Mouse (Mus musculus): ENCODE results near the gene Kif14. TPM values are rescaled to one million over a fixed set of nuclear protein-coding genes. Genes with fewer than 3 reads are reported as not detected.

Kif14 gene
- total RNA-seq, 1 experiment, result 12.2 TPM

DNA sequence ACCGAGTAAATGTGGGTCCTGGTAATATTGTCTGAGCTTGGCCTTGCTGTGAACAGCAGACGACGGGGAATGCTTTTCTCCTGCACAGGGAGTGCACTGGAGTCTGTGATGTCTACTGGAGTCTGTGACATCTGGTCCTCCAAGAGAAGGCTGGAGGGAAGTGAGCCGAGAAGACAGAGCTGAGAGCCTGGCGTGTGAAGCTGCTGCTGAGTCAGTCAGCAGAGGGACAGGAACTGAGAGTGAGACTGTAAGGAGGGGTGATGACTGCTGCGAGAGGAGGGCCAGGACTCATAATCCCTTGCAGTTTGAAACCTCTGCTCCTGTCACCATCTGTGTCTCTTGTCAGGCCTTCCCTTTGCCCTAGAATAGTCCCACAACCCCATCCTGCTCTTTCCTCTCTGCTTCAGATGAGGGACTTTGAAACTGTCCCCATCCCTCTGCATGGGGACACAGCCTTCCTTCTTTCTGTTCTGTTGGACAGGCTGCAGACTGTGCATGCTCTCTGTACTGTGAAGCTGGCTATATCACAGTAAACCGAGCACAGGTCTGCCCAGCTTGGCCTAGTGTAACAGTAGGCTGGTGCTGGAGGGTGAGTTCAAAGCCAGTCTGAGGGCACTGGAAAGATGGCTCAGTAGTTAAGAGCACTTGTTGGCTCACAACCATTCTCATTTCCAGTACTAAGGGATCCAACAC is 35.9 kb upstream of the Kif14 start:
- Histone ChIP-seq H3K36me3 (ENCODE audit: control insufficient read depth, insufficient read depth, low read length, poor library complexity, severe bottlenecking) (peaks cover 8% of the 10 kb centered on the region), H3K4me3 (ENCODE audit: insufficient read depth in 1 of 2, low read depth in 1 of 2, low read length in 2 of 2, poor library complexity in 1 of 2, severe bottlenecking in 1 of 2) (no peak overlapping the region), H3K4me1 (ENCODE audit: control insufficient read depth in 2 of 2, insufficient read depth in 2 of 2, low read length in 2 of 2, poor library complexity in 1 of 2) (peaks cover 6 to 9% of the 10 kb centered on the region in 2 experiments; a peak in 3 of 4 replicates), H3K9me3 (ENCODE audit: control insufficient read depth, insufficient read depth, low read depth, low read length) (no peaks in the 10 kb centered on the region), H3K27ac (ENCODE audit: insufficient read depth, low read depth, low read length, poor library complexity, severe bottlenecking) (no peak overlapping the region), H3K9ac (ENCODE audit: insufficient read depth, low read depth, low read length, poor library complexity, severe bottlenecking) (no peak overlapping the region)
- no peak for DNase-seq (ENCODE audit: low read depth, low spot score)
- in situ Hi-C loops (cut with MboI; ENCODE audit: low sequenced_read_pairs in 2 of 2, unreplicated experiment in 2 of 2), result no loop called here
- no peak for TF ChIP-seq HCFC1 (IDR thresholded peaks at IDR 0.05; ENCODE audit: borderline replicate concordance, insufficient read depth, low read length)
- no peak for TF ChIP-seq MAFK (IDR thresholded peaks at IDR 0.05; ENCODE audit: insufficient read depth, low read depth, low read length)
- no peak for TF ChIP-seq ZNF384 (IDR thresholded peaks at IDR 0.05; ENCODE audit: low read depth, low read length)
- no peak for TF ChIP-seq ZC3H11A (IDR thresholded peaks at IDR 0.05; ENCODE audit: borderline replicate concordance, low read depth, low read length)
- TF ChIP-seq CHD2 (IDR thresholded peaks at IDR 0.05; ENCODE audit: low read depth, low read length), result no peak

DNA sequence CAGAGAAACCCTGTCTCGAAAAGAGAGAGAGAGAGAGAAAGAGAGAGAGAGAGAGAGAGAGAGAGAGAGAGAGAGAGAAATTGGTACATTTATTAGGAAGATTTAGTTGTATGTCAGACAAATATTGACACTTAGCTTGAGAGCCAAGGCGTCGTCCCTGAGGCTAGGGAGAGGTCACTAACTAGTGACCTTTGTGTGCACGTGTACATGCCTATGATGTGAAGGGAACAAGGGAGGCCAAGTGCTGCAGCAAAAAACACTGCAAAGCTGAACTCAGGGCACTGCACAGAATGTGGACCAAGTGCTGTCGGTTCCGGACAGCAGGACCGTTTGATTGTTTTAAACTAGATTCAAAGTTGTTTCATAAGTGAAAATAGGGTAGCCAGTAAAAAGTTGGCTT is 25.4 kb upstream of the Kif14 start:
- no peaks in the 10 kb centered on the region; a peak in 1 of 4 replicates for H3K4me1 ChIP-seq (ENCODE audit: control insufficient read depth in 2 of 2, insufficient read depth in 2 of 2, low read length in 2 of 2, poor library complexity in 1 of 2)
- H3K9me3 ChIP-seq (ENCODE audit: control insufficient read depth, insufficient read depth, low read depth, low read length), result no peaks in the 10 kb centered on the region
- no peak overlapping the region for H3K9ac ChIP-seq (ENCODE audit: insufficient read depth, low read depth, low read length, poor library complexity, severe bottlenecking)
- no peak overlapping the region for H3K4me3 ChIP-seq (ENCODE audit: insufficient read depth in 1 of 2, low read depth in 1 of 2, low read length in 2 of 2, poor library complexity in 1 of 2, severe bottlenecking in 1 of 2)
- no peak for TF ChIP-seq CHD2 (IDR thresholded peaks at IDR 0.05; ENCODE audit: low read depth, low read length)
- TF ChIP-seq ZC3H11A (IDR thresholded peaks at IDR 0.05; ENCODE audit: borderline replicate concordance, low read depth, low read length), result no peak
- in situ Hi-C loops (cut with MboI; ENCODE audit: low sequenced_read_pairs in 2 of 2, unreplicated experiment in 2 of 2), result no loop called here
- no peak for DNase-seq (ENCODE audit: low read depth, low spot score)
- H3K27ac ChIP-seq (ENCODE audit: insufficient read depth, low read depth, low read length, poor library complexity, severe bottlenecking), result no peak overlapping the region
- H3K36me3 ChIP-seq (ENCODE audit: control insufficient read depth, insufficient read depth, low read length, poor library complexity, severe bottlenecking), result no peaks in the 10 kb centered on the region

DNA sequence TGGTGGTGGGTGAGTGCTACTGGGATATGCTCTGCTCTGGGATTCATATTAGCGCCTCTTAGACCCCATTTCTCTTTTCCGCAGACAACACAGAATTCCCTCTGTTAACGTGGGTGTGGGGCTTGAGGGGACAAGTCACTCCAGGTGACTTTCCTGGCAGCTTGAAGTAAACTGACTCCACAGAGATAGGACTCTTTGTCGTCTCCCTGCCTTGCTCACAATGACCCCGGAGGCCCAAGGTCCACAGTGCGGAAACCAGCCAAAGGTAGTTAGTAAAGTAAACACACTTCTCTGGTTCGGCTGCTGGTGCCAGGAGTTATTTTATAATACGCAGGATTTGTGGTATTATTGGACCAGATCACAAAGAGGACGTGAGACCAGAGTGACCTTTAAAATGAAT is 23.3 kb upstream of the Kif14 start:
- Histone ChIP-seq H3K27ac (ENCODE audit: insufficient read depth, low read depth, low read length, poor library complexity, severe bottlenecking) (no peak overlapping the region), H3K4me3 (ENCODE audit: insufficient read depth in 1 of 2, low read depth in 1 of 2, low read length in 2 of 2, poor library complexity in 1 of 2, severe bottlenecking in 1 of 2) (no peak overlapping the region), H3K36me3 (ENCODE audit: control insufficient read depth, insufficient read depth, low read length, poor library complexity, severe bottlenecking) (no peaks in the 10 kb centered on the region), H3K4me1 (ENCODE audit: control insufficient read depth in 2 of 2, insufficient read depth in 2 of 2, low read length in 2 of 2, poor library complexity in 1 of 2) (no peaks in the 10 kb centered on the region; a peak in 1 of 4 replicates), H3K9me3 (ENCODE audit: control insufficient read depth, insufficient read depth, low read depth, low read length) (no peaks in the 10 kb centered on the region), H3K9ac (ENCODE audit: insufficient read depth, low read depth, low read length, poor library complexity, severe bottlenecking) (no peak overlapping the region)
- TF ChIP-seq ZNF384 (IDR thresholded peaks at IDR 0.05; ENCODE audit: low read depth, low read length) (no peak), CHD2 (IDR thresholded peaks at IDR 0.05; ENCODE audit: low read depth, low read length) (no peak), ZC3H11A (IDR thresholded peaks at IDR 0.05; ENCODE audit: borderline replicate concordance, low read depth, low read length) (no peak), HCFC1 (IDR thresholded peaks at IDR 0.05; ENCODE audit: borderline replicate concordance, insufficient read depth, low read length) (no peak), MAFK (IDR thresholded peaks at IDR 0.05; ENCODE audit: insufficient read depth, low read depth, low read length) (no peak)
- no peak for DNase-seq (ENCODE audit: low read depth, low spot score)
- in situ Hi-C loops (cut with MboI; ENCODE audit: low sequenced_read_pairs in 2 of 2, unreplicated experiment in 2 of 2), result no loop called here

DNA sequence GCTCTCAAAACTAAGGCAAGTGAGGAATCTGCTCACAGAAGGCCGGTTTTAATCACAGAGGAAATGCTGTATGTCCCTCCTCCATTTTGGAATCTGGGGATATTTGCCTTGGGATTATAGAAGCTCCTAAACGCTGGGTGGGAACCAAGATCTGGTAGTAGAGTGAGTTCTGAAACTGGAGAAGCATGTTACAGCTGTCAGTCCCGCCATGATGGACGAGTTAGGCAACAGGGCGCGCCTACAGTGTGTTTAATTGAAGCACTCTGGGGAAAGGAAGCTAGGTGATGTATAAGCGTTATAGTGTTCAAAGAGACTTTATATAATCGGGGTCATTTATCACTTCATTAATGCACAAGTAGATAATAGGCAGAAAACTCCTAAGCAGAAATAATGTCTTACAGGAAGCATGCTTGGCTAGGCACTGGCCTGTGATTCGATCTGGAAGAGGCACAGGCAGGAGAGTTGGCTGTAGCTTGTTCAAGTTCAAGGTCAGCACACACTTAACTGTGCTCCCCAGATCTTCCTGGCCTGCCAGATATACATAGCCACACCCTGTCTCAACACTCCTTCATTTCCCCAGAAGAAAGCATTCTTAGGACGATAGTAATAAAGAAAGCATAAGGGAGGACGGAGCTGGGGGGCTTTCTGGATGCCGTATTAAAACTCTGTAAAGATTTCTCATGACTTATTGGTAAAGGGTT is 21.4 kb upstream of the Kif14 start:
- Histone ChIP-seq H3K9ac (ENCODE audit: insufficient read depth, low read depth, low read length, poor library complexity, severe bottlenecking) (no peak overlapping the region), H3K27ac (ENCODE audit: insufficient read depth, low read depth, low read length, poor library complexity, severe bottlenecking) (no peak overlapping the region), H3K9me3 (ENCODE audit: control insufficient read depth, insufficient read depth, low read depth, low read length) (no peaks in the 10 kb centered on the region), H3K4me3 (ENCODE audit: insufficient read depth in 1 of 2, low read depth in 1 of 2, low read length in 2 of 2, poor library complexity in 1 of 2, severe bottlenecking in 1 of 2) (no peak overlapping the region), H3K4me1 (ENCODE audit: control insufficient read depth in 2 of 2, insufficient read depth in 2 of 2, low read length in 2 of 2, poor library complexity in 1 of 2) (no peaks in the 10 kb centered on the region; a peak in 1 of 4 replicates), H3K36me3 (ENCODE audit: control insufficient read depth, insufficient read depth, low read length, poor library complexity, severe bottlenecking) (no peaks in the 10 kb centered on the region)
- TF ChIP-seq HCFC1 (IDR thresholded peaks at IDR 0.05; ENCODE audit: borderline replicate concordance, insufficient read depth, low read length) (no peak), CHD2 (IDR thresholded peaks at IDR 0.05; ENCODE audit: low read depth, low read length) (no peak), MAFK (IDR thresholded peaks at IDR 0.05; ENCODE audit: insufficient read depth, low read depth, low read length) (no peak), ZC3H11A (IDR thresholded peaks at IDR 0.05; ENCODE audit: borderline replicate concordance, low read depth, low read length) (no peak), ZNF384 (IDR thresholded peaks at IDR 0.05; ENCODE audit: low read depth, low read length) (no peak)
- in situ Hi-C loops (cut with MboI; ENCODE audit: low sequenced_read_pairs in 2 of 2, unreplicated experiment in 2 of 2), result no loop called here
- no peak for DNase-seq (ENCODE audit: low read depth, low spot score)
